ENCODE assay signal across 10 mouse cellular contexts in genomic region chr4:150374651-150375447, GRCm38 (mm10).
DNase-seq lines count a peak whose midpoint lies in the region; ATAC-seq lines count a peak whose summit lies in the region.
"Had no signal": no experiment of that assay in that cellular context is flagged by ENCODE, and none has a peak within 500 bp of the region (broad histone marks: within the 10 kb centered on the region; RNA-seq: fewer than 3 reads in every experiment).

No protein-coding gene starts in this region.

- no peaks in the 10 kb centered on the region for H3K9me3 ChIP-seq in neural tube, embryonic 11.5 days (ENCODE audit: control insufficient read depth, low read length)
- H3K9me3 ChIP-seq in limb, embryonic 12.5 days = no peaks in the 10 kb centered on the region
- H3K9me3 ChIP-seq: stomach, embryonic 15.5 days had no signal

- peak overlapping the region; percentile 15 for H3K4me2 ChIP-seq in neural tube, embryonic 11.5 days (ENCODE audit: low read depth)
- H3K4me2 ChIP-seq in limb, embryonic 12.5 days = peak overlapping the region; percentile 95
- H3K4me2 ChIP-seq: stomach, embryonic 15.5 days had no signal

- WGBS in neural tube, embryonic 11.5 days = 35% methylated on average over 9 of the region's 9 CpGs
- WGBS in limb, embryonic 12.5 days = 35% methylated on average over 9 of the region's 9 CpGs

- no peaks in the 10 kb centered on the region for H3K27me3 ChIP-seq in neural tube, embryonic 11.5 days (ENCODE audit: control insufficient read depth, insufficient read depth, low read length)
- no peaks in the 10 kb centered on the region for H3K27me3 ChIP-seq in limb, embryonic 12.5 days
- no peaks in the 10 kb centered on the region for H3K27me3 ChIP-seq in splenic B cell, adult 2 months (ENCODE audit: control insufficient read depth, insufficient read depth, low read length, poor library complexity, severe bottlenecking)
- H3K27me3 ChIP-seq: stomach, embryonic 15.5 days had no signal

- DNase-seq in heart, adult 11 months = peak; percentile 79
- no peak for DNase-seq in heart, adult 18-20 months
- no peak for DNase-seq in neural tube, embryonic 11.5 days (ENCODE audit: low spot score)
- no peak for DNase-seq in neural tube, embryonic 10.5 days (ENCODE audit: extremely low spot score, low spot score)
- DNase-seq in splenic B cell, adult 2 months (ENCODE audit: low read depth, low spot score) = peak; percentile 41
- DNase-seq in embryo, embryonic 9.5 days (ENCODE audit: extremely low spot score) = no peak
- DNase-seq in right cerebral cortex, postnatal 4 days = no peak
- DNase-seq: gastrocnemius, postnatal 14 days had no signal

- H3K9ac ChIP-seq in neural tube, embryonic 11.5 days (ENCODE audit: low read length) = peak overlapping the region; percentile 16; the same call in 1 of the 2 replicates
- H3K9ac ChIP-seq in limb, embryonic 12.5 days (replicated peaks) = no peak overlapping the region
- H3K9ac ChIP-seq: stomach, embryonic 15.5 days had no signal

- H3K27ac ChIP-seq in neural tube, embryonic 11.5 days (ENCODE audit: low read depth, low read length) = peak overlapping the region; percentile 67
- peak overlapping the region; percentile 45; the same call in 1 of the 2 replicates for H3K27ac ChIP-seq in limb, embryonic 12.5 days

- peaks cover 41% of the 10 kb centered on the region for H3K4me1 ChIP-seq in neural tube, embryonic 11.5 days (ENCODE audit: control insufficient read depth, insufficient read depth, low read length)
- peaks cover 65% of the 10 kb centered on the region for H3K4me1 ChIP-seq in limb, embryonic 12.5 days (replicated peaks)

- no peak for ATAC-seq in neural tube, embryonic 11.5 days (ENCODE audit: insufficient read depth, low FRiP score, low TSS enrichment)
- ATAC-seq in limb, embryonic 12.5 days (ENCODE audit: insufficient number of reproducible peaks, insufficient read depth, low FRiP score, low TSS enrichment, low read depth) = no peak

- H3K4me3 ChIP-seq in neural tube, embryonic 11.5 days (ENCODE audit: low read depth, low read length) = no peak overlapping the region
- no peak overlapping the region for H3K4me3 ChIP-seq in limb, embryonic 12.5 days (replicated peaks)
- H3K4me3 ChIP-seq: stomach, embryonic 15.5 days had no signal

- no peaks in the 10 kb centered on the region for H3K36me3 ChIP-seq in neural tube, embryonic 11.5 days (ENCODE audit: control insufficient read depth, insufficient read depth, low read length)
- H3K36me3 ChIP-seq in limb, embryonic 12.5 days = no peaks in the 10 kb centered on the region
- H3K36me3 ChIP-seq in splenic B cell, adult 2 months (ENCODE audit: control insufficient read depth, insufficient read depth, low read length, poor library complexity, severe bottlenecking) = no peaks in the 10 kb centered on the region
- H3K36me3 ChIP-seq: stomach, embryonic 15.5 days had no signal

Comparison
In these comparisons a context has a peak if more than half of its experiments do, and no peak if none do; other contexts are left out.
1. DNase-seq: peak in heart, adult 11 months (single experiment) and splenic B cell, adult 2 months (single experiment); none in heart, adult 18-20 months (0 of 2), neural tube, embryonic 11.5 days (single experiment), neural tube, embryonic 10.5 days (single experiment), embryo, embryonic 9.5 days (single experiment) and right cerebral cortex, postnatal 4 days (single experiment).